Mouse (Mus musculus): Measurements from ENCODE around the gene Gimap4. TPM values are rescaled to one million over a fixed set of nuclear protein-coding genes. Genes with fewer than 3 reads are reported as not detected.

The Gimap4 gene
- total RNA-seq, 2 experiments from 2014 or later: 0.58 to 0.71 TPM

Other genes starting within 250 kb of the Gimap4 start
- gene Zfp467, start 238.7 kb upstream of the Gimap4 start, total RNA-seq (2021): 10 to 100 TPM; 17.2 to 21.3 TPM
- gene Sspo, start 236.3 kb upstream of the Gimap4 start, total RNA-seq (2021): under 1 TPM; 0.21 to 0.58 TPM
- 100 to 1,000 TPM; 413 to 459 TPM for gene Atp6v0e2, start 146.9 kb upstream of the Gimap4 start, total RNA-seq (2021)
- gene Lrrc61, start 129.8 kb upstream of the Gimap4 start, total RNA-seq (2021): 10 to 100 TPM; 27.0 to 30.6 TPM
- 10 to 100 TPM; 15.1 to 15.3 TPM for gene Rarres2, start 111.8 kb upstream of the Gimap4 start, total RNA-seq (2021)
- gene Gm45021, start 94.9 kb upstream of the Gimap4 start, total RNA-seq (2021): not detected
- 10 to 100 TPM; 29.2 to 30.1 TPM for gene Repin1, start 90.7 kb upstream of the Gimap4 start, total RNA-seq (2021)
- not detected for gene Gm44965, start 90.6 kb upstream of the Gimap4 start, total RNA-seq (2021)
- gene Zfp775, start 82.5 kb upstream of the Gimap4 start, total RNA-seq (2021): 1 to 10 TPM; 5.6 to 6.6 TPM
- gene AI854703, start 57.8 kb upstream of the Gimap4 start, total RNA-seq (2021): 10 to 100 TPM; 13.7 to 15.5 TPM
- 1 to 10 TPM; 1.5 to 1.7 TPM for gene Gimap8, start 37.3 kb upstream of the Gimap4 start, total RNA-seq (2021)
- gene Gimap9, start 8.4 kb upstream of the Gimap4 start, total RNA-seq (2021): 1 to 10 TPM; 1.0 to 1.4 TPM
- 1 to 10 TPM; 6.2 to 8.2 TPM for gene Gimap6, start 23.7 kb downstream of the Gimap4 start, total RNA-seq (2021)
- gene Gm28053, start 34.1 kb downstream of the Gimap4 start, total RNA-seq (2021): not detected
- not detected for gene Gimap7, start 34.1 kb downstream of the Gimap4 start, total RNA-seq (2021)
- gene Gimap1, start 54.5 kb downstream of the Gimap4 start, total RNA-seq (2021): 1 to 10 TPM; 3.0 to 3.2 TPM
- 1 to 10 TPM in 1 of 2 experiments, under 1 TPM in 1; 0.98 to 1.2 TPM for gene Gimap5, start 61.6 kb downstream of the Gimap4 start, total RNA-seq (2021)
- gene Gimap3, start 86.3 kb downstream of the Gimap4 start, total RNA-seq (2021): not detected
- 10 to 100 TPM; 14.7 to 15.4 TPM for gene Tmem176a, start 156.4 kb downstream of the Gimap4 start, total RNA-seq (2021)
- gene Tmem176b, start 156.9 kb downstream of the Gimap4 start, total RNA-seq (2021): 10 to 100 TPM; 45.6 to 47.8 TPM
- gene Aoc1, start 188.3 kb downstream of the Gimap4 start, total RNA-seq (2021): not detected
- gene 1600015I10Rik, start 245.3 kb downstream of the Gimap4 start, total RNA-seq (2021): not detected